Mouse (Mus musculus): ENCODE results near the gene Atp7a.

DNA sequence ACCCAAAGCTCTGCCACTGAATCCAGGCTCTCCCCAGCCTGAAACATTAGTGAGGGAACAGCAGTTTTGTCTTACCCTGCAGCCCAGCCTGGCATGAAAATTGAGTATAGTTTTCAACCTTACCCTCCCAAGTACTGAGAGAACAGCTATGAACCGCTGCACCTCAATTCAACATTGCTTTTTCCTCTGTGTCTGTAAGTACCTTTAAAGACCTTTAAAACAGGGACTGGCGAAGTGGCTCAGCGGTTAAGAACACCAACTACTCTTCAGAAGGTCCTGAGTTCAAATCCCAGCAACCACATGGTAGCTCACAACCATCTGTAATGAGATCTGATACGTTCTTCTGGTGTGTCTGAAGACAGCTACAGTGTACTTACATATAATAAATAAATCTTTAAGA lies 9.6 kb upstream of the Atp7a start:
- TF ChIP-seq ZNF384 (IDR thresholded peaks at IDR 0.05; ENCODE audit: low read depth, low read length) (no peak), MAFK (IDR thresholded peaks at IDR 0.05; ENCODE audit: insufficient read depth, low read depth, low read length) (no peak), HCFC1 (IDR thresholded peaks at IDR 0.05; ENCODE audit: borderline replicate concordance, insufficient read depth, low read length) (no peak)
